Mouse (Mus musculus) cerebellum, adult 2 months (tissue): ENCODE data around the gene C1qtnf1. TPM values are rescaled to one million over a fixed set of nuclear protein-coding genes. Genes with fewer than 3 reads are reported as not detected.

ENCODE experiments used
- DNase-seq, 2 experiments: peaks; one replicate each; pipeline ENCODE4 v3.0.0; 2021
- H3K27ac ChIP-seq: fragments of 200-500 bp; 2 replicates; pipeline ENCODE4 v1.5.1; 2012; ENCODE audit warnings: low read length, control low read depth, inconsistent platforms; ENCODE audit not compliant: insufficient read depth
- H3K27me3 ChIP-seq: fragments of 200-500 bp; 2 replicates; pipeline ENCODE4 v1.6.1; 2012; ENCODE audit warnings: inconsistent platforms, mild to moderate bottlenecking, low read length, moderate library complexity; ENCODE audit not compliant: control insufficient read depth, insufficient read depth
- H3K4me1 ChIP-seq: fragments of 200-500 bp; 2 replicates; pipeline ENCODE4 v1.6.1; 2011; ENCODE audit warnings: low read length; ENCODE audit not compliant: control insufficient read depth, insufficient read depth
- H3K4me3 ChIP-seq: fragments of 200-500 bp; replicated peaks from 2 replicates; pipeline ENCODE3; 2011; ENCODE audit warnings: mild to moderate bottlenecking, low read depth, low read length, control low read depth; ENCODE audit not compliant: insufficient read depth
- CTCF ChIP-seq: fragments of 200-500 bp; IDR thresholded peaks from 2 replicates; pipeline ENCODE4 v1.5.1; 2011; ENCODE audit warnings: low read depth, mild to moderate bottlenecking, control low read depth, low read length, moderate library complexity, borderline replicate concordance; ENCODE audit not compliant: insufficient read depth
- POLR2A ChIP-seq: fragments of 200-500 bp; IDR thresholded peaks from 2 replicates; pipeline ENCODE4 v1.6.1; 2011; ENCODE audit warnings: low read length, control low read depth, borderline replicate concordance; ENCODE audit not compliant: insufficient read depth
- WGBS: fragments of 180-500 bp; shearing (Covaris S2); methylation state at CpG from one replicate; pipeline ENCODE4 v1.1.7; 2018; 5-methylcytosine and 5-hydroxymethylcytosine counted together
- polyA plus RNA-seq: library from polyadenylated mRNA; depleted of rRNA; stranded (reverse); fragments of >200 nt; gene quantifications from 2 replicates; pipeline ENCODE4 v1.2.3, GENCODE M21; 2012

Gene C1qtnf1
- polyA plus RNA-seq, 1 experiment: 1.5 TPM

DNA sequence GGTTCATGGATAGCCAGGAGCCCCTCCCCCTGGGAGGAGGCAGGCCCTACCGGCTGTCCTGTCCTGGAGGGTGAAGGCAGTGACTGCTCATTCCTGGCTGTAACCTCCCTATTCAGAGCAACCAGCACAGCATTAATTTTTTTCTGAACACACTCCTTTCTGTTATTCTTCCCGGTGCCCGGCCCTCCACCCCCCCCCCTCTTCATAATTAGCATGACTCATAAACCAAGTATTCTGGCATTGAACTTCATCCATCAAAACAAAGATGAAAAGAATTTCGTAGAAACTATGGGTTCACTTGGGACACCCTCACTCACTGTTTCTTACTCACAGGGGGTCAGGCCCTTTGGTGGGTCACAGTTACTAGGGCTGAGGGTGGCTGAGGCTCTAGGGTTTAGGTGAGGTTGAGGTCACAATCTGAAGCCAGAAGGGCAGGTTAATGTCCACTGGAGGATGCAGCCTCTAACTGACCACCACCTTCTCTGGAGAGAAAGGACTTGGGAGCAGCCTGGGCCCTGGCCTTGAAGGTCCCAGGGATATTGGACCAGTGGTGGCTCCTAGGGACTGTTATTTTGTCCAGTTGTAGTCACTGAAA lies 2.4 kb downstream of the C1qtnf1 start:
- TF ChIP-seq POLR2A (no peak), CTCF (no peak)
- Histone ChIP-seq H3K4me1 (peaks cover 7% of the 10 kb centered on the region), H3K27me3 (no peaks in the 10 kb centered on the region), H3K27ac (no peak overlapping the region), H3K4me3 (no peak overlapping the region)
- no peak for DNase-seq
- WGBS: 66% methylated on average over 4 of the region's 4 CpGs

DNA sequence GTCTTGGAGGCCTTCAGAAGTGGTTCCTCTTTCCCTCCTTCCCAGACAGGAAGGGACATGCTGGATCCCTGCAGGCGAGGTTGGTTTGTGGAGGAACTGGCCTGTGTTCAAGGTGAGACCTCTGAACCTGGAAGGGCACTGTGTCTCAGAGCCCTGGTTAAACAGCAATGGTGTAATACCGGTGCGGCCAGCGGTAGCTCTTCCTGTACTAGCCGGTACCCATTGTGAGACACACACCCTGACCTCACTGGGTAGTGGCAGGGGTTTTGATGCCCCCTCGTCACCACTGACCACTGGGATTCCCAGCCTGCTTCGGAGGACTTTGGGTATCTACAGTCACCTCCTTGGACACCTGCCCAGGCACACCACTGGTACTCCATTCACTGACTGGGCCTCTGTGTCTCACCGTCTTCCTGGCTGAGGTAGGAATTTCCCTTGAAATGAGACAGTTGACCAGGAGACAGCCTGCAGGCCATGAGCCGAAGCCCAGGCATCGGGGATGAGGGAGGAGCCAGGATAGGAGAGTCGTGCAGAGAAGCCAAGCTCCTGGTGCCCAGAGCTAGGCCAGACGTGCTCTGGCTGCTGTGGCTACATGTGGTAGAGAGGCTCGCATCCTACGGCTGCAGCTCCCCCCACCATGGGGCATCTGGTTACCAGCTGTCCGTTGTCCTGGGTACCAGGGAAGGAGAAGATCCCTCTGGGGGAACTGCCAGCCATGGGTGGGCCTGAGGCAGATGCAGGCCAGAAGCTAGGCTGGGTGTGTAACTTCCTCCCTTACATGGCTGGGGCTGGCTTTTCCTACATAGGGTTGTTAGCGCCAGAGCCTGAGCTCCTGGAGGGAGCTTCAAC lies 3.3 kb downstream of the C1qtnf1 start:
- Histone ChIP-seq H3K27me3 (no peaks in the 10 kb centered on the region), H3K4me3 (no peak overlapping the region), H3K27ac (no peak overlapping the region), H3K4me1 (peaks cover 11% of the 10 kb centered on the region)
- no peak for TF ChIP-seq POLR2A
- TF ChIP-seq CTCF: no peak
- no peak for DNase-seq
- WGBS: 84% methylated on average over 16 of the region's 16 CpGs

DNA sequence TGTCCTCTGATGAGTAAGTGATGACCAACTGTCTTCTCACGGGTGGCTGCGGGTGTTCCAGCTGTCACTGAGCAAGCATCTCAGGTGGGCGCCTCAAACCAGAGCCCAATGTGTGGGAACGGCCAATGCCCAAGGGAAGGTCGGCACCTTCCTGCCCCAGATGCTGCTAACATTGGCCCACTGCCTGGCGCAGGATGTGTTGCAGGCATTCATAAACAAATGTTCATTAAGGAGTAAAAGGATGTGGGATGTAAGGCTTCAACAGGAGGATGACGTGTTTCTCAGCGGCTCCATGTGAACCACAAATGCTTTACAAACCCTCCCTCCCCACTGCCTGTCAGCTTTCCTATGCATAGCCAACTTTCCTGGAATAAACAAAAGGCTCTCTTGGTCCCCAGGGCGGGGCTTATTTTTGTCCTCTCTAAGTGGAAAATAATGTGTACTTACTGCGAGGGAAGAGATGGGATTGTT lies 5.4 kb downstream of the C1qtnf1 start:
- H3K27ac ChIP-seq: no peak overlapping the region
- H3K4me3 ChIP-seq: no peak overlapping the region
- 63% methylated on average over 10 of the region's 10 CpGs for whole genome bisulfite sequencing
- no peaks in the 10 kb centered on the region for H3K27me3 ChIP-seq
- DNase-seq: no peak
- peaks cover 28% of the 10 kb centered on the region for H3K4me1 ChIP-seq
- TF ChIP-seq CTCF (no peak), POLR2A (no peak)

DNA sequence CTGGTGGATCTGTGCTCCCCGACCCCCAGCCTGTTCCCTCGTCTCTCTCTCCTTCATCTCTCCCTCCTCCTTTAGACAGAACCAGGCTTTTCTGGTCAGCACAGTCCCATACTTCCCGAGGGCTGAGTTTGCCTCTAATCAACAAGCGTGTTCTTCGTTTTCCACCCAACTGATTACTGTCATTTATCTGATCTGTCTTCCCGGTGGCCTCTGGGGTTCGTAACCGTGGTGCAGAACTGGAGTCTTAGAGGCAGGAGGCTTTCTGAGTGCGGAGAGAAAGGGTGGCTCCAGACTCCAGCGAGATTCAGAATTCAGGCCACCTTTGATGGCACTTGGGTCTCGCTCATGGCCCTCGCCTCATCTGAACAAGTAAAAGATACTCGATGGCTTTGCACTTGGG lies 6.1 kb downstream of the C1qtnf1 start:
- no peak for DNase-seq
- no peak for TF ChIP-seq POLR2A
- no peak for TF ChIP-seq CTCF
- 73% methylated on average over 13 of the region's 13 CpGs for WGBS
- Histone ChIP-seq H3K4me3 (no peak overlapping the region), H3K27me3 (no peaks in the 10 kb centered on the region), H3K4me1 (peaks cover 30% of the 10 kb centered on the region), H3K27ac (no peak overlapping the region)

DNA sequence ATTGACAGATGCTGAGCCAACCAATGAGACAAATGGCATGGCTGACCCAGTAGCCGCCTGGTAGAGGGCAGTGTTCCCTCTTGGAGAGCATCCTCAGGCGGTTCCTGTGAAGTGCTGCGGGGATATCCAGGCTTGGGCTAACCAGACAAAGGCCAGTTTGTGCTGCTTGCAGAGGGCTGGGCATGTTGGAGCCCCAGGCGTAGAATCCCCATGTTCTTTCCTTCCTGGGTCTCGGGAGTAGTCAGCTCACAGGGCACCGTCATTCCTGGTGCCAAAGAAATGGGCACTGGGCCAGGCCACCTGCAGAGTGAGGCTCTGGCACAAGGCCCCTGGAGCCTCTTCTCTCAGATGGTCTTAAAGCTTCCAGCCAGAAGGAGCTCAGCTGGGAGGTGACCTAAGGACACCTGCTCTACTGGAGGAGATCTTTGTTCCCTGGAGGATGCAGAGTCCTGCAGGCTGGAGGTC lies 8.5 kb downstream of the C1qtnf1 start:
- WGBS: under 1% methylated on average over 6 of the region's 6 CpGs
- Histone ChIP-seq H3K4me1 (peaks cover 29% of the 10 kb centered on the region), H3K27ac (no peak overlapping the region), H3K27me3 (no peaks in the 10 kb centered on the region), H3K4me3 (no peak overlapping the region)
- TF ChIP-seq CTCF (peak; percentile 66), POLR2A (no peak)
- DNase-seq: peak; percentile 76 to 81

DNA sequence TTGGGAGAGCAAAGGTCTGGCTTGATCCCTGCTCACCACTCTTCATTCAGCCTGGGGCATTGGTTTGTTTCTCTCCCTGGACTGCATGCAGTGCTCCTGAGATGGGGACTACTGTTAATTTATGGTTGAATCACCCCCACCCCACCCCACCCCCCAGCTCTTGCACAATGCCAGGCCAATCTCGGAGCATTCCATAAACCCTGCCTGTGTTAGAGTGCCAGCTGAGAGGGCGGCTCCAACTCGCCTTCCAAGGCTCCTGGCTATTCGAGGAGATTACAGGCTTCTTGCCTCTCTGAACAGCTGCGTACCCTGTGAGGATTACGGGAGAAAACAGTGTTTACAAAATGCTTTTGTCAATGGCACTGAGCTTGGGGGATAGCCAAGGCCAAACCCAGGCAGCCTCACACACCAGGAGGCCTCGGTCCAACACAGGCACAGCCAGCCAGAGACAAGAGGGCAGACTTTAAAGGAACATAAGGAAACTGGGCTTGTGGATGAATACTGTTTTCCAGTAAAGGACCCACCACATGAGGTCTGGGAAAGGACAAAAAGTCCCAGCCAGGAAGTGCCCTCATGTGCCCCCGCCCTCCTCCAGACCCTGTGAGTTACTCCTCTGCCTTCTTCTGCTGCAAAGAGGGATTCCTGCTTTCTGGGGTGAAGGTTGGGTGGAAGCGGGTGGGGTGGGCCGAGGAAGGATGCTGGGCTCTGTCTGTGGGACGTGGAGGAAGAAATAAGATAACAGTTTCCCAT lies 10.8 kb downstream of the C1qtnf1 start:
- Histone ChIP-seq H3K27ac (no peak overlapping the region), H3K4me3 (no peak overlapping the region), H3K4me1 (peaks cover 29% of the 10 kb centered on the region), H3K27me3 (no peaks in the 10 kb centered on the region)
- DNase-seq: no peak
- TF ChIP-seq CTCF (no peak), POLR2A (no peak)
- 53% methylated on average over 11 of the region's 11 CpGs for WGBS

DNA sequence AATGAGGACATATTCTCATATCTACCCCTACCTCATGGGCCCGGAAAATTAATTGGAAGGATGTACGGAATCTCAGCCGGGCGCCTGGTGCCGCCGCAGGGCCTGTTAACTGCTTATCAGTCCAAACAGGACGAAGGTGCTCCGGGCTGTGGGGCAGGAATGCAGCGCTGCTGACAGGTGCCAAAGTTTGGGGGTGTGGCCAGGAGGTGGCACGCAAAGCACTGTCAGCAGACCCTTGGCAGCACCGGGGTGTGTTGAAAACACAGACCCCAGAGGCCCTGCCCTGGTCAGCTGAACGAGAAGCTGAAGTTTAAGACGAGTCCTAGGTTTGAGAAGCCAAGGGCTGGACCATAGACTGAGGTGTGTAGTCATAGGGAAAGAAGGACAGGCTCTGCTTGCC lies 14.7 kb downstream of the C1qtnf1 start:
- DNase-seq: no peak
- 88% methylated on average over 13 of the region's 13 CpGs for WGBS

More for the DNA sequence above, 14.7 kb downstream of the C1qtnf1 start:
- Histone ChIP-seq H3K4me3 (no peak overlapping the region), H3K27me3 (no peaks in the 10 kb centered on the region), H3K27ac (no peak overlapping the region), H3K4me1 (peaks cover 18% of the 10 kb centered on the region)
- TF ChIP-seq POLR2A (no peak), CTCF (no peak)
